Mouse (Mus musculus) MEL (cell line): ENCODE measurements around the gene Cenpa. TPM values are rescaled to one million over a fixed set of nuclear protein-coding genes. Genes with fewer than 3 reads are reported as not detected.

ENCODE experiments used
- DNase-seq: peaks from one replicate; pipeline ENCODE4 v3.0.0; 2011; ENCODE audit warnings: low read depth, low spot score
- H3K27ac ChIP-seq: 2 replicates; pipeline ENCODE4 v1.5.1; 2012; ENCODE audit warnings: low read depth, mild to moderate bottlenecking, control low read depth, low read length, moderate library complexity; ENCODE audit not compliant: control insufficient read depth
- H3K27me3 ChIP-seq, 2 experiments: fragments of 150-350 bp in 1 of 2; sonication (generic) in 1 of 2; 2 replicates each; pipeline ENCODE4 v1.6.1; 2012; ENCODE audit warnings: low read length in 2 of 2, mild to moderate bottlenecking in 2 of 2, improper control_type of control experiment in 1 of 2, moderate library complexity in 1 of 2; ENCODE audit not compliant: insufficient read depth in 2 of 2, control insufficient read depth in 1 of 2
- H3K36me3 ChIP-seq, 2 experiments: 2 replicates each; pipeline ENCODE4 v1.6.1; 2012 to 2014; ENCODE audit warnings: low read length in 2 of 2, improper control_type of control experiment in 1 of 2, inconsistent platforms in 1 of 2, mild to moderate bottlenecking in 1 of 2; ENCODE audit not compliant: insufficient read depth in 2 of 2, control insufficient read depth in 1 of 2
- H3K4me1 ChIP-seq, 2 experiments: fragments of 150-350 bp in 1 of 2; sonication (generic) in 1 of 2; 2 replicates each; pipeline ENCODE4 v1.6.1; 2012; ENCODE audit warnings: low read length in 2 of 2, improper control_type of control experiment in 1 of 2, mild to moderate bottlenecking in 1 of 2; ENCODE audit not compliant: insufficient read depth in 2 of 2, control insufficient read depth in 1 of 2
- H3K4me3 ChIP-seq, 2 experiments: fragments of 150-350 bp in 1 of 2; sonication (generic) in 1 of 2; 2 replicates each; pipeline ENCODE4 v1.5.1; 2012; ENCODE audit warnings: low read depth in 2 of 2, low read length in 2 of 2, mild to moderate bottlenecking in 2 of 2, moderate library complexity in 2 of 2, control low read depth in 1 of 2, improper control_type of control experiment in 1 of 2; ENCODE audit not compliant: control insufficient read depth in 1 of 2, insufficient read depth in 1 of 2
- H3K79me2 ChIP-seq: 2 replicates; pipeline ENCODE4 v1.6.1; 2012; ENCODE audit warnings: mild to moderate bottlenecking, low read length, moderate library complexity; ENCODE audit not compliant: control insufficient read depth, poor library complexity, insufficient read depth
- H3K9ac ChIP-seq: 2 replicates; pipeline ENCODE4 v1.6.1; 2012; ENCODE audit warnings: low read depth, mild to moderate bottlenecking, control low read depth, low read length, moderate library complexity; ENCODE audit not compliant: control insufficient read depth, poor library complexity, severe bottlenecking
- H3K9me3 ChIP-seq: fragments of 150-350 bp; sonication (generic); replicated peaks from 2 replicates; pipeline ENCODE4 v1.6.1; 2012; ENCODE audit warnings: mild to moderate bottlenecking, low read length, improper control_type of control experiment, moderate library complexity; ENCODE audit not compliant: insufficient read depth
- BHLHE40 ChIP-seq: IDR thresholded peaks from 2 replicates; pipeline ENCODE4 v1.6.1; 2012; ENCODE audit warnings: low read depth, mild to moderate bottlenecking, inconsistent platforms, low read length, improper control_type of control experiment, borderline replicate concordance
- CHD1 ChIP-seq: IDR thresholded peaks from 2 replicates; pipeline ENCODE4 v1.6.1; 2012; ENCODE audit warnings: low read depth, mild to moderate bottlenecking, inconsistent platforms, low read length, improper control_type of control experiment
- CHD2 ChIP-seq: IDR thresholded peaks from 2 replicates; pipeline ENCODE4 v1.6.1; 2011; ENCODE audit warnings: low read length, improper control_type of control experiment
- CTCF ChIP-seq, 3 experiments: IDR thresholded peaks in 2 of 3; conservative IDR thresholded peaks in 1 of 3; 2 replicates each; pipeline ENCODE4 v1.5.1; 2011 to 2012; ENCODE audit warnings: low read length in 3 of 3, low read depth in 2 of 3, mild to moderate bottlenecking in 2 of 3, improper control_type of control experiment in 1 of 3, inconsistent platforms in 1 of 3, mixed read lengths in 1 of 3, moderate library complexity in 1 of 3; ENCODE audit not compliant: control insufficient read depth in 1 of 3, insufficient read depth in 1 of 3, poor library complexity in 1 of 3, severe bottlenecking in 1 of 3
- EP300 ChIP-seq, 2 experiments: IDR thresholded peaks; 2 replicates each; pipeline ENCODE4 v1.6.1; 2011; ENCODE audit warnings: improper control_type of control experiment in 2 of 2, low read length in 2 of 2, low read depth in 1 of 2, mild to moderate bottlenecking in 1 of 2
- GABPA ChIP-seq: IDR thresholded peaks from 2 replicates; pipeline ENCODE4 v1.6.1; 2012; ENCODE audit warnings: low read depth, mild to moderate bottlenecking, inconsistent platforms, low read length, improper control_type of control experiment, moderate library complexity
- JUND ChIP-seq: IDR thresholded peaks from 2 replicates; pipeline ENCODE4 v1.6.1; 2011; ENCODE audit warnings: low read depth, mild to moderate bottlenecking, improper control_type of control experiment, low read length
- MAX ChIP-seq: IDR thresholded peaks from 2 replicates; pipeline ENCODE4 v1.6.1; 2011; ENCODE audit warnings: low read length, improper control_type of control experiment
- MEF2A ChIP-seq: IDR thresholded peaks from 2 replicates; pipeline ENCODE4 v1.6.1; 2014; ENCODE audit warnings: low read depth, mild to moderate bottlenecking, inconsistent platforms, low read length, improper control_type of control experiment; ENCODE audit not compliant: poor library complexity, insufficient replicate concordance, severe bottlenecking; ENCODE audit errors: extremely low read depth
- MXI1 ChIP-seq: IDR thresholded peaks from 2 replicates; pipeline ENCODE4 v1.6.1; 2011; ENCODE audit warnings: mild to moderate bottlenecking, low read depth, low read length, improper control_type of control experiment
- MYB ChIP-seq: IDR thresholded peaks from 2 replicates; pipeline ENCODE4 v1.6.1; 2011; ENCODE audit warnings: mild to moderate bottlenecking, low read depth, low read length, improper control_type of control experiment
- MYC ChIP-seq: IDR thresholded peaks from 2 replicates; pipeline ENCODE4 v1.6.1; 2011; ENCODE audit warnings: low read depth, mild to moderate bottlenecking, low read length, improper control_type of control experiment, moderate library complexity
- POLR2AphosphoS2 ChIP-seq: IDR thresholded peaks from 2 replicates; pipeline ENCODE4 v1.6.1; 2011; ENCODE audit warnings: low read length, improper control_type of control experiment
- POLR2AphosphoS5 ChIP-seq: IDR thresholded peaks from 2 replicates; pipeline ENCODE4 v1.6.1; 2012; ENCODE audit warnings: low read depth, borderline replicate concordance, mild to moderate bottlenecking, inconsistent platforms, low read length, moderate library complexity, mixed read lengths
- RAD21 ChIP-seq: IDR thresholded peaks from 2 replicates; pipeline ENCODE4 v1.6.1; 2011; ENCODE audit warnings: mild to moderate bottlenecking, low read depth, low read length, improper control_type of control experiment
- SIN3A ChIP-seq: IDR thresholded peaks from 2 replicates; pipeline ENCODE4 v1.6.1; 2012; ENCODE audit warnings: low read length, improper control_type of control experiment, inconsistent platforms
- SMC3 ChIP-seq: IDR thresholded peaks from 2 replicates; pipeline ENCODE4 v1.6.1; 2011; ENCODE audit warnings: low read depth, low read length, improper control_type of control experiment
- TAL1 ChIP-seq: IDR thresholded peaks from 2 replicates; pipeline ENCODE4 v1.6.1; 2012; ENCODE audit warnings: mild to moderate bottlenecking, inconsistent platforms, low read length, moderate library complexity, mixed read lengths
- TBP ChIP-seq: IDR thresholded peaks from 2 replicates; pipeline ENCODE4 v1.8.0; 2011; ENCODE audit warnings: low read depth, low read length, improper control_type of control experiment
- TCF12 ChIP-seq: IDR thresholded peaks from 2 replicates; pipeline ENCODE4 v1.6.1; 2014; ENCODE audit warnings: low read depth, mild to moderate bottlenecking, inconsistent platforms, low read length, improper control_type of control experiment, moderate library complexity
- UBTF ChIP-seq: IDR thresholded peaks from 2 replicates; pipeline ENCODE4 v1.6.1; 2012; ENCODE audit warnings: low read depth, mild to moderate bottlenecking, inconsistent platforms, low read length, improper control_type of control experiment, moderate library complexity, borderline replicate concordance; ENCODE audit not compliant: insufficient read depth
- USF1 ChIP-seq: IDR thresholded peaks from 2 replicates; pipeline ENCODE4 v1.6.1; 2014; ENCODE audit warnings: low read depth, mild to moderate bottlenecking, inconsistent platforms, low read length, improper control_type of control experiment, moderate library complexity
- USF2 ChIP-seq, 2 experiments: IDR thresholded peaks; 2 replicates each; pipeline ENCODE4 v1.6.1; 2011 to 2012; ENCODE audit warnings: improper control_type of control experiment in 2 of 2, low read length in 2 of 2, borderline replicate concordance in 1 of 2, inconsistent platforms in 1 of 2, low read depth in 1 of 2, mild to moderate bottlenecking in 1 of 2; ENCODE audit not compliant: insufficient read depth in 1 of 2
- polyA plus RNA-seq, 2 experiments: library from polyadenylated mRNA; stranded (reverse) in 1 of 2; unstranded in 1 of 2; fragments of >175 nt in 1 of 2; fragments of >200 nt in 1 of 2; gene quantifications; 2 replicates each; pipeline versions ENCODE4 v1.2.1 to v1.2.4; 2012; ENCODE audit warnings: low replicate concordance in 2 of 2, low read depth in 1 of 2; ENCODE audit not compliant: insufficient read length in 2 of 2, insufficient read depth in 1 of 2, missing spikeins in 1 of 2
- total RNA-seq: library from RNA; depleted of rRNA; stranded (reverse); fragments of 300-350 nt; gene quantifications from 2 replicates; pipeline ENCODE4 v1.2.3, GENCODE M21; 2012

Cenpa gene
- total and polyA plus RNA-seq, 3 experiments = 100 to 566 (median 341) TPM

GRCm38 (mm10) chr5:30711147-30712001, 44.8 kb downstream of the Cenpa start, which contains the start of gene Dpysl5:
Gene Dpysl5, plus strand, starts transcription at chr5:30711564.
- Histone ChIP-seq H3K27ac (no peak within 1 kb of the TSS), H3K4me3 (no peak within 1 kb of the TSS), H3K9ac (no peak within 1 kb of the TSS), H3K9me3 (no peaks in the 10 kb centered on the region), H3K79me2 (no peaks in the 10 kb centered on the region), H3K27me3 (peaks cover 14 to 26% of the 10 kb centered on the region in 2 experiments), H3K4me1 (no peaks in the 10 kb centered on the region), H3K36me3 (no peaks in the 10 kb centered on the region)
- DNase-seq = no peak
- no peak for TF ChIP-seq MEF2A

GRCm38 (mm10) chr5:30712002-30712390, 45.4 kb downstream of the Cenpa start:
- peaks cover 13 to 21% of the 10 kb centered on the region in 2 experiments for H3K27me3 ChIP-seq
- H3K9ac ChIP-seq = no peak overlapping the region
- H3K36me3 ChIP-seq = no peaks in the 10 kb centered on the region
- TF ChIP-seq BHLHE40 (no peak), POLR2AphosphoS5 (no peak), MYB (no peak), TAL1 (no peak), MAX (no peak), CTCF (IDR thresholded peaks at IDR 0.05 in 2 of 3, conservative IDR thresholded peaks at IDR 0.05 in 1 of 3; ENCODE audit: control insufficient read depth in 1 of 3, insufficient read depth in 1 of 3, low read depth in 2 of 3, low read length in 3 of 3, poor library complexity in 1 of 3, severe bottlenecking in 1 of 3) (no peak), POLR2AphosphoS2 (no peak), MEF2A (no peak), GABPA (no peak), MYC (no peak)
- TF ChIP-seq, all 39 proteins: peak for 0
- no peak for DNase-seq
- Histone ChIP-seq H3K9me3 (no peaks in the 10 kb centered on the region), H3K79me2 (no peaks in the 10 kb centered on the region), H3K4me3 (no peak overlapping the region), H3K4me1 (no peaks in the 10 kb centered on the region), H3K27ac (no peak overlapping the region)

GRCm38 (mm10) chr5:30712441-30713298, 46.1 kb downstream of the Cenpa start:
- Histone ChIP-seq H3K4me3 (no peak overlapping the region), H3K4me1 (no peaks in the 10 kb centered on the region), H3K9ac (no peak overlapping the region), H3K79me2 (no peaks in the 10 kb centered on the region), H3K27ac (no peak overlapping the region), H3K27me3 (peaks cover 10 to 17% of the 10 kb centered on the region in 2 experiments), H3K9me3 (no peaks in the 10 kb centered on the region), H3K36me3 (no peaks in the 10 kb centered on the region)
- DNase-seq = no peak
- TF ChIP-seq TCF12 (no peak), JUND (no peak), CHD1 (no peak), SMC3 (no peak), TBP (no peak), SIN3A (no peak), MXI1 (no peak), CHD2 (no peak), USF1 (no peak), EP300 (IDR thresholded peaks at IDR 0.05; ENCODE audit: low read depth in 1 of 2, low read length in 2 of 2) (no peak), RAD21 (no peak), UBTF (no peak), USF2 (IDR thresholded peaks at IDR 0.05; ENCODE audit: borderline replicate concordance in 1 of 2, insufficient read depth in 1 of 2, low read depth in 1 of 2, low read length in 2 of 2) (no peak)
